Comparison of ENCODE assay signal across 8 mouse cellular contexts in genomic region chr12:113014561-113015556, GRCm38 (mm10). TPM values are rescaled to one million over a fixed set of nuclear protein-coding genes. Genes with fewer than 3 reads are reported as not detected.
DNase-seq lines count a peak whose midpoint lies in the region; ATAC-seq lines count a peak whose summit lies in the region.

No protein-coding gene starts in this region.

- H3K4me3 ChIP-seq in liver, embryonic 11.5 days (ENCODE audit: low read depth, low read length) = peak overlapping the region; percentile 95
- peak overlapping the region; percentile 88 for H3K4me3 ChIP-seq in midbrain, embryonic 16.5 days (ENCODE audit: low read depth, low read length)
- peak overlapping the region; percentile 93 for H3K4me3 ChIP-seq in stomach, embryonic 14.5 days (ENCODE audit: low read depth, low read length)

- DNase-seq in layer of hippocampus, postnatal 10 days (ENCODE audit: low spot score in 2 of 2) = peak; percentile 36 to 56
- DNase-seq in layer of hippocampus, adult 8-10 months (ENCODE audit: low spot score in 2 of 2) = no peak
- DNase-seq in cerebellum, postnatal 10 days = peak; percentile 54 to 58
- peak; percentile 28 for DNase-seq in gastrocnemius, adult 18-20 months (ENCODE audit: low spot score)
- DNase-seq in induced T-regulatory cell, adult 2 months (ENCODE audit: low read depth) = peak; percentile 58
- peak; percentile 70 for DNase-seq in liver, embryonic 11.5 days (ENCODE audit: low spot score)

- H3K9me3 ChIP-seq in liver, embryonic 11.5 days (ENCODE audit: control insufficient read depth, low read length) = no peaks in the 10 kb centered on the region
- no peaks in the 10 kb centered on the region for H3K9me3 ChIP-seq in midbrain, embryonic 16.5 days (replicated peaks; ENCODE audit: control insufficient read depth, low read length, poor library complexity, severe bottlenecking)
- no peaks in the 10 kb centered on the region for H3K9me3 ChIP-seq in stomach, embryonic 14.5 days (ENCODE audit: control insufficient read depth, low read depth, low read length)

- peak overlapping the region; percentile 73 for H3K27ac ChIP-seq in liver, embryonic 11.5 days (ENCODE audit: low read depth, low read length)
- H3K27ac ChIP-seq in midbrain, embryonic 16.5 days (ENCODE audit: low read length) = peak overlapping the region; percentile 88
- H3K27ac ChIP-seq in stomach, embryonic 14.5 days (ENCODE audit: low read length) = peak overlapping the region; percentile 58; the same call in 1 of the 2 replicates

- H3K4me1 ChIP-seq in liver, embryonic 11.5 days (replicated peaks; ENCODE audit: control insufficient read depth, insufficient read depth, low read length) = peaks cover 23% of the 10 kb centered on the region
- H3K4me1 ChIP-seq in midbrain, embryonic 16.5 days (ENCODE audit: control insufficient read depth, insufficient read depth, low read length) = peaks cover 27% of the 10 kb centered on the region
- H3K4me1 ChIP-seq in stomach, embryonic 14.5 days (ENCODE audit: control insufficient read depth, insufficient read depth, low read length) = peaks cover 27% of the 10 kb centered on the region

- peak overlapping the region; percentile 90 for H3K9ac ChIP-seq in liver, embryonic 11.5 days (ENCODE audit: low read depth, low read length)
- H3K9ac ChIP-seq in midbrain, embryonic 16.5 days (ENCODE audit: low read depth, low read length) = peak overlapping the region; percentile 94
- peak overlapping the region; percentile 76 for H3K9ac ChIP-seq in stomach, embryonic 14.5 days (replicated peaks; ENCODE audit: low read depth, low read length)

- peak overlapping the region; percentile 81 for H3K4me2 ChIP-seq in liver, embryonic 11.5 days
- peak overlapping the region; percentile 62 for H3K4me2 ChIP-seq in midbrain, embryonic 16.5 days (ENCODE audit: low read length)
- H3K4me2 ChIP-seq in stomach, embryonic 14.5 days (replicated peaks; ENCODE audit: low read depth, low read length) = peak overlapping the region; percentile 90

- no peaks in the 10 kb centered on the region for H3K36me3 ChIP-seq in liver, embryonic 11.5 days (ENCODE audit: control insufficient read depth, insufficient read depth, low read length)
- H3K36me3 ChIP-seq in midbrain, embryonic 16.5 days (ENCODE audit: control insufficient read depth, insufficient read depth, low read length) = no peaks in the 10 kb centered on the region
- no peaks in the 10 kb centered on the region for H3K36me3 ChIP-seq in stomach, embryonic 14.5 days (ENCODE audit: control insufficient read depth, insufficient read depth, low read length)

- no peaks in the 10 kb centered on the region for H3K27me3 ChIP-seq in liver, embryonic 11.5 days (replicated peaks; ENCODE audit: control insufficient read depth, insufficient read depth, low read length)
- no peaks in the 10 kb centered on the region for H3K27me3 ChIP-seq in midbrain, embryonic 16.5 days (ENCODE audit: control insufficient read depth, insufficient read depth, low read depth, low read length)
- no peaks in the 10 kb centered on the region for H3K27me3 ChIP-seq in stomach, embryonic 14.5 days (ENCODE audit: control insufficient read depth, insufficient read depth, low read length)

- peak; percentile 56 for ATAC-seq in liver, embryonic 11.5 days (replicated peaks; ENCODE audit: low FRiP score)
- ATAC-seq in midbrain, embryonic 16.5 days = peak; percentile 22; the same call in 1 of the 2 replicates
- ATAC-seq in stomach, embryonic 14.5 days (ENCODE audit: insufficient number of reproducible peaks, insufficient read depth, low FRiP score, low read depth) = peak; percentile 24

- WGBS in liver, embryonic 11.5 days = under 1% methylated on average over 64 of the region's 64 CpGs
- under 1% methylated on average over 57 of the region's 64 CpGs for WGBS in midbrain, embryonic 16.5 days
- WGBS in stomach, embryonic 14.5 days = 1% methylated on average over 55 of the region's 64 CpGs

RNA-seq across cellular contexts. Expression of gene Pacs2, which starts 0.6 kb away (rescaled TPM):
- total RNA-seq in layer of hippocampus, postnatal 10 days (2021) = 100 to 1,000 TPM; 129 to 132 TPM
- total RNA-seq in layer of hippocampus, adult 8-10 months (2022) = 100 to 1,000 TPM in 3 of 4 experiments, 10 to 100 TPM in 1; 89.5 to 110 (median 108) TPM
- total RNA-seq in gastrocnemius, adult 18-20 months (2021) = 10 to 100 TPM; 33.7 to 35.0 TPM
- polyA plus RNA-seq in liver, embryonic 11.5 days (2014; fragmentation: Nextera tagmentation; extraction: Ambion mirVana) = 11.0 and 11.9 TPM in 2 replicates
- 27.6 and 32.3 TPM in 2 replicates for polyA plus RNA-seq in midbrain, embryonic 16.5 days (2015; fragmentation: Nextera tagmentation; extraction: Ambion mirVana)
- 16.5 and 17.1 TPM in 2 replicates for polyA plus RNA-seq in stomach, embryonic 14.5 days (2014; fragmentation: Nextera tagmentation; extraction: Ambion mirVana)

RNA-seq across cellular contexts. Expression of gene Brf1, which starts 14.4 kb away (rescaled TPM):
- total RNA-seq in layer of hippocampus, postnatal 10 days (2021) = 10 to 100 TPM; 55.7 to 66.6 TPM
- 10 to 100 TPM; 49.3 to 59.4 (median 57.4) TPM for total RNA-seq in layer of hippocampus, adult 8-10 months (2022)
- total RNA-seq in gastrocnemius, adult 18-20 months (2021) = 10 to 100 TPM; 17.8 to 18.5 TPM
- 51.8 and 52.9 TPM in 2 replicates for polyA plus RNA-seq in liver, embryonic 11.5 days (2014; fragmentation: Nextera tagmentation; extraction: Ambion mirVana)
- 44.2 and 46.5 TPM in 2 replicates for polyA plus RNA-seq in midbrain, embryonic 16.5 days (2015; fragmentation: Nextera tagmentation; extraction: Ambion mirVana)
- polyA plus RNA-seq in stomach, embryonic 14.5 days (2014; fragmentation: Nextera tagmentation; extraction: Ambion mirVana) = 70.3 and 71.5 TPM in 2 replicates

RNA-seq across cellular contexts. Expression of gene Btbd6, which starts 38.6 kb away (rescaled TPM):
- total RNA-seq in layer of hippocampus, postnatal 10 days (2021) = 10 to 100 TPM; 52.1 to 57.5 TPM
- 10 to 100 TPM; 55.3 to 61.7 (median 58.9) TPM for total RNA-seq in layer of hippocampus, adult 8-10 months (2022)
- total RNA-seq in gastrocnemius, adult 18-20 months (2021) = 10 to 100 TPM; 19.6 to 20.4 TPM
- 12.3 and 12.4 TPM in 2 replicates for polyA plus RNA-seq in liver, embryonic 11.5 days (2014; fragmentation: Nextera tagmentation; extraction: Ambion mirVana)
- polyA plus RNA-seq in midbrain, embryonic 16.5 days (2015; fragmentation: Nextera tagmentation; extraction: Ambion mirVana) = 55.5 and 58.8 TPM in 2 replicates
- 22.5 and 27.0 TPM in 2 replicates for polyA plus RNA-seq in stomach, embryonic 14.5 days (2014; fragmentation: Nextera tagmentation; extraction: Ambion mirVana)

RNA-seq across cellular contexts. Expression of gene Tex22, which starts 59.4 kb away (rescaled TPM):
- under 1 TPM; 0.45 to 0.64 TPM for total RNA-seq in layer of hippocampus, postnatal 10 days (2021)
- under 1 TPM; 0.34 to 0.87 (median 0.60) TPM for total RNA-seq in layer of hippocampus, adult 8-10 months (2022)
- total RNA-seq in gastrocnemius, adult 18-20 months (2021) = under 1 TPM in 1 of 2 experiments, not detected in 1; 0.27 TPM
- polyA plus RNA-seq in liver, embryonic 11.5 days (2014; fragmentation: Nextera tagmentation; extraction: Ambion mirVana) = not detected in 2 replicates
- not detected in 2 replicates for polyA plus RNA-seq in midbrain, embryonic 16.5 days (2015; fragmentation: Nextera tagmentation; extraction: Ambion mirVana)
- polyA plus RNA-seq in stomach, embryonic 14.5 days (2014; fragmentation: Nextera tagmentation; extraction: Ambion mirVana) = not detected in 2 replicates

Comparison
In these comparisons a context has a peak if more than half of its experiments do, and no peak if none do; other contexts are left out.
1. DNase-seq: peak in layer of hippocampus, postnatal 10 days (2 of 2), cerebellum, postnatal 10 days (2 of 2), gastrocnemius, adult 18-20 months (single experiment), induced T-regulatory cell, adult 2 months (single experiment) and liver, embryonic 11.5 days (single experiment); none in layer of hippocampus, adult 8-10 months (0 of 2).
2. Peak in every context shown above with its lines, with median percentiles within 50 percentile points of each other: ATAC-seq, H3K27ac ChIP-seq, H3K4me2 ChIP-seq, H3K4me3 ChIP-seq and H3K9ac ChIP-seq.